Mouse (Mus musculus): ENCODE measurements around the gene Cyp4a32. TPM values are rescaled to one million over a fixed set of nuclear protein-coding genes. Genes with fewer than 3 reads are reported as not detected.

The Cyp4a32 gene
- not detected in 2 replicates for polyA plus RNA-seq (2015; fragmentation: Nextera tagmentation; extraction: Ambion mirVana)

GRCm38 (mm10) chr4:115600611-115601010 is at the start of gene Cyp4a32:
Gene Cyp4a32 (plus strand): TSS chr4:115600969.

GRCm38 (mm10) chr4:115563401-115563800 is 37.4 kb upstream of the Cyp4a32 start, which contains the start of gene Cyp4a31:
Gene Cyp4a31 (plus strand): TSS chr4:115563649.

GRCm38 (mm10) chr4:115647580-115647979 is 46.8 kb downstream of the Cyp4a32 start, which contains the start of gene Cyp4b1:
Gene Cyp4b1 (minus strand): TSS chr4:115647723.

Other genes with a start within 250 kb of the Cyp4a32 start
- gene Cyp4a12b, start 189.3 kb upstream of the Cyp4a32 start, polyA plus RNA-seq (2015; fragmentation: Nextera tagmentation; extraction: Ambion mirVana), result not detected in 2 replicates
- not detected in 2 replicates for gene Cyp4a30b, start 148.4 kb upstream of the Cyp4a32 start, polyA plus RNA-seq (2015; fragmentation: Nextera tagmentation; extraction: Ambion mirVana)
- 0.18 TPM in 1 of 2 replicates, not detected in the other for gene Cyp4a14, start 104.8 kb upstream of the Cyp4a32 start, polyA plus RNA-seq (2015; fragmentation: Nextera tagmentation; extraction: Ambion mirVana)
- gene Cyp4a10, start 82.7 kb upstream of the Cyp4a32 start, polyA plus RNA-seq (2015; fragmentation: Nextera tagmentation; extraction: Ambion mirVana), result 0.25 TPM in 1 of 2 replicates, not detected in the other
- gene Cyp4a31, start 37.3 kb upstream of the Cyp4a32 start, polyA plus RNA-seq (2015; fragmentation: Nextera tagmentation; extraction: Ambion mirVana), result not detected in 2 replicates
- 0.98 and 2.1 TPM in 2 replicates for gene Cyp4b1, start 46.8 kb downstream of the Cyp4a32 start, polyA plus RNA-seq (2015; fragmentation: Nextera tagmentation; extraction: Ambion mirVana)
- 20.0 and 20.4 TPM in 2 replicates for gene Efcab14, start 136.8 kb downstream of the Cyp4a32 start, polyA plus RNA-seq (2015; fragmentation: Nextera tagmentation; extraction: Ambion mirVana)
- gene Tex38, start 180.0 kb downstream of the Cyp4a32 start, polyA plus RNA-seq (2015; fragmentation: Nextera tagmentation; extraction: Ambion mirVana), result 0.19 and 0.70 TPM in 2 replicates
- gene Atpaf1, start 183.8 kb downstream of the Cyp4a32 start, polyA plus RNA-seq (2015; fragmentation: Nextera tagmentation; extraction: Ambion mirVana), result 45.7 and 52.1 TPM in 2 replicates
- 4.8 and 7.3 TPM in 2 replicates for gene Mob3c, start 227.1 kb downstream of the Cyp4a32 start, polyA plus RNA-seq (2015; fragmentation: Nextera tagmentation; extraction: Ambion mirVana)
- gene Mknk1, start 238.2 kb downstream of the Cyp4a32 start, polyA plus RNA-seq (2015; fragmentation: Nextera tagmentation; extraction: Ambion mirVana), result 24.3 and 25.2 TPM in 2 replicates